In genomic region chr15:25652368-25652767, GRCm38 (mm10) we compare ENCODE assay signal across 24 mouse cellular contexts. TPM values are rescaled to one million over a fixed set of nuclear protein-coding genes. Genes with fewer than 3 reads are reported as not detected.
DNase-seq lines count a peak whose midpoint lies in the region; ATAC-seq and TF ChIP-seq lines count a peak whose summit lies in the region.
"Had no signal": no experiment of that assay in that cellular context is flagged by ENCODE, and none has a peak within 500 bp of the region (broad histone marks: within the 10 kb centered on the region; RNA-seq: fewer than 3 reads in every experiment).

No protein-coding gene starts in this region.

- WGBS in limb, embryonic 14.5 days, result 58% methylated on average over 5 of the region's 5 CpGs

- no peak overlapping the region for H3K4me2 ChIP-seq in limb, embryonic 14.5 days (replicated peaks; ENCODE audit: low read depth, low read length, severe bottlenecking)
- H3K4me2 ChIP-seq: hindbrain, embryonic 15.5 days; midbrain, embryonic 11.5 days had no signal

- TF ChIP-seq POLR2A in limb, embryonic 14.5 days (IDR thresholded peaks at IDR 0.05; ENCODE audit: borderline replicate concordance, extremely low read depth, insufficient read depth, insufficient read length), result no peak

- no peak overlapping the region for H3K9ac ChIP-seq in limb, embryonic 14.5 days (ENCODE audit: low read depth, low read length, severe bottlenecking)
- H3K9ac ChIP-seq: forebrain, postnatal 0 days; hindbrain, embryonic 15.5 days had no signal

- peak; percentile 64 for DNase-seq in heart, adult 11 months
- no peak for DNase-seq in heart, adult 18-20 months
- peak; percentile 41 for DNase-seq in retina, postnatal 1 day
- DNase-seq in retina, embryonic 14.5 days (ENCODE audit: low spot score), result no peak
- no peak for DNase-seq in limb, embryonic 14.5 days (ENCODE audit: low spot score)
- no peak for DNase-seq in cerebellum, adult 18-20 months
- DNase-seq in layer of hippocampus, postnatal 14 days (ENCODE audit: low spot score in 2 of 2), result no peak
- no peak for DNase-seq in layer of hippocampus, adult 8-10 months (ENCODE audit: low spot score in 2 of 2)
- DNase-seq: adrenal gland, adult 8-10 months; cerebellum, adult 8-10 months; cerebellum, postnatal 36 days; embryo, embryonic 11 days; forebrain, postnatal 0 days; gastrocnemius, postnatal 36 days; heart, postnatal 4 days; kidney, postnatal 36 days; lung, adult 2 months; lung, postnatal 14 days; right cerebral cortex, postnatal 25 days; thymus, postnatal 25 days had no signal

- H3K36me3 ChIP-seq in limb, embryonic 14.5 days (ENCODE audit: control insufficient read depth, insufficient read depth, low read length), result no peaks in the 10 kb centered on the region
- H3K36me3 ChIP-seq: hindbrain, embryonic 15.5 days had no signal

- H3K4me1 ChIP-seq in limb, embryonic 14.5 days (ENCODE audit: control insufficient read depth, insufficient read depth, low read length), result peaks cover 28% of the 10 kb centered on the region
- H3K4me1 ChIP-seq: hindbrain, embryonic 15.5 days had no signal

- no peak overlapping the region for H3K4me3 ChIP-seq in limb, embryonic 14.5 days (replicated peaks; ENCODE audit: low read length)
- H3K4me3 ChIP-seq: hindbrain, embryonic 15.5 days; left cerebral cortex, adult 2 months had no signal

- no peaks in the 10 kb centered on the region for H3K9me3 ChIP-seq in limb, embryonic 14.5 days (ENCODE audit: control insufficient read depth, low read length)
- H3K9me3 ChIP-seq: hindbrain, embryonic 15.5 days had no signal

- 0 out of 2 replicates have a peak overlapping the region, but pooled peaks have one; percentile 10 for H3K27ac ChIP-seq in limb, embryonic 14.5 days (replicated peaks; ENCODE audit: low read depth, low read length)
- H3K27ac ChIP-seq: hindbrain, embryonic 15.5 days; left cerebral cortex, adult 2 months had no signal

- no peak for ATAC-seq in limb, embryonic 14.5 days (ENCODE audit: low FRiP score, low read depth)
- ATAC-seq: forebrain, postnatal 0 days had no signal

- no peaks in the 10 kb centered on the region for H3K27me3 ChIP-seq in limb, embryonic 14.5 days (ENCODE audit: control insufficient read depth, insufficient read depth, low read length)
- H3K27me3 ChIP-seq: hindbrain, embryonic 15.5 days had no signal

RNA-seq across cellular contexts. Expression of gene Myo10, which starts 30.0 kb away (rescaled TPM):
- total RNA-seq in heart, adult 18-20 months (2021), result 10 to 100 TPM; 56.9 to 65.1 TPM
- polyA plus RNA-seq in limb, embryonic 14.5 days (2012; rRNA removed), result 25.5 and 26.9 TPM in 2 replicates
- polyA plus RNA-seq in limb, embryonic 14.5 days (2014; fragmentation: Nextera tagmentation; extraction: Ambion mirVana), result 28.8 and 34.2 TPM in 2 replicates
- 10 to 100 TPM; 49.5 to 57.6 TPM for total RNA-seq in layer of hippocampus, postnatal 14 days (2021)
- total RNA-seq in layer of hippocampus, adult 8-10 months (2022), result 10 to 100 TPM; 45.9 to 60.5 (median 53.5) TPM
- total RNA-seq: MEL had no signal

Comparison
In these comparisons a context has a peak if more than half of its experiments do, and no peak if none do; other contexts are left out.
1. DNase-seq: peak in heart, adult 11 months (single experiment) and retina, postnatal 1 day (single experiment); none in heart, adult 18-20 months (0 of 2), retina, embryonic 14.5 days (single experiment), limb, embryonic 14.5 days (single experiment), cerebellum, adult 18-20 months (0 of 2), layer of hippocampus, postnatal 14 days (0 of 2) and layer of hippocampus, adult 8-10 months (0 of 2).